Mouse (Mus musculus): Measurements from ENCODE around the gene Gng11.
A peak's percentile ranks its signal among the peaks of the same experiment; 100 is the strongest.

Gene Gng11

DNA sequence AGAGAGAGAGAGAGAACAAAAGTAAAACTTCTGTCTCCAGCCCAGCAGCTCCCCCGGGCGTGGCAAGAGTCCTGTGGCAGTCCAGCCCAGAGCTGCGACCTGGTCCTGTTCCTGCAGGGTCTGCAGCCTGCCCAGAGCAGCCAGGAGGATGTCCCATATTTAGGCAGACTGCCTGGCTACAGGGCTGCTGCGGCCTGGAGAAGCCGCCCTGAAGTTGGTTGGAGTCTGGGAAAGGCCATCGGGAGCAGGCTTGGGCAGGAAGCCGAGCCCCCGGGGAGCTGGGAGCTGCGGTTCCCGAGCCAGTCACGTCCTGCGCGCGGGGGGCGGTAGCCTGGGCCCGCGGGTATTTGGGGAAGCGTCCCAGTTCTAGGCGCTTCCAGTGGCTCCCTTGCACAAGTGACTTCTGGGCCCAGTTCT is at the start of gene Gng11:
Gene Gng11, plus strand, starts transcription at position 15 of the 417 bp plus-strand sequence.
- peak; percentile 65 for DNase-seq (ENCODE audit: low read depth, low spot score)

DNA sequence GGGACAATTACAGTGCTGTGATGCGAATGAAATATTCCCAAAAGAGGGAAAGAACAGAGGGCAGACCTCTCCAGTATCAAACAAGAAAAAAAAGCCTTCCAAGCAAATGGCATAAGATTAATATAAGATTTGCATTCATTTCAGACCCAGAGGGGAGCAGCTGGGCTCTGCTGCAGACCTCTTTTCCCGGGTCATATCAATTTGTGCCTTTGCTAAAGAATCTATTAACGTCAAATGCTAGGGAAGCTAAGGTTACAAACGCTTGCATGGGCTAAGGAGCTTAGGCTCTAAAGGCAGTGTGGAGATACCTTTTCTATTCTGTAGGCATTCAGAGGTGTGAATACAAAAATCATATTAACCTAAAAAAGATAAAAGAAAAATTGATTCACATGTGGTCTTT is 48.7 kb upstream of the Gng11 start:
- DNase-seq (ENCODE audit: low read depth, low spot score): no peak

DNA sequence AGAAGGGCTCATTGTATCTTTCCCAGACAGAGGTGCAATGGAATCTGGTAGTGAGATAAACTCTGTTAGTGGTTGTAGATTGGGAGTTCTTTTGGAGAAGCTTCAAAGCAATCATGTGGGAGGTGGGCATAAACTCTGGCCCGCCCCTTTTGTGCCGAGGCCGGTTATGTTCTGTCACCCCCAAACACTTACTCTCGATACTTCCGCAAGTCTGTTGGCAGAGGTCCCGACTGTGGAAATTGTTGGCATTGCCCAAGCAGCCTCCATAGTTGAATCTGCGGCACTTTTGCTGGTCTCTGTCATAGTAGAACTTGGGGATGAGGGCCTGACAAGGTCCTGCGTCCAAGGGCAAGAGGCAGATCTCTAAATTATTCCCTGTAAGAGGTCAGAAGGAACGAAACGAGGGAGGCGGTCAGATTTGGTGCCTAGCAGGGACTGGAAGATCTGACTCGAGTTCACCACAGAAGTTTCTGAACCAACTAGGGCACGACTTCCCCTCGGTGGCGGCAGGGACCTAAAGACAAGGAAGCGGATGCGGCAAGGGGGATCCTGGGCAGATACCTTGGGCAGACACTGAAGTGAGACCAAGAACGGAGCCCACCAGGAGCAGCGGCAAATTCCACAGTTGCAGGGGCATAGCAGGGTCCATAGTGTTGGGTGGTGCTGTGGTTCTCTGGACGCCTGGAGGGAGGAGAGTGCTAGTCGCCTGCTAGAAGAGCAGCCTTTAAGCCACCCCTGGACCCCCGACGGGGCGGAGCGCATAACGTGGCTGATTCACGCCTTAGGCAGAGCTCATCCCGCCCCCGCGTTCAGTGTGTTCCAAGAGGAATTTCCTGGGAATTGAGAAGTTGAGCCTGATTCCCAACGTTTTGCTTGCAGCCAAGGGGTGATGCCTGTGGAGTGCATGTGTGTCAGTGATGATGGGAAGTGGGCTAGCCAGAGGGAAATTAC is 35.8 kb upstream of the Gng11 start:
- DNase-seq (ENCODE audit: low read depth, low spot score): peak; percentile 48

DNA sequence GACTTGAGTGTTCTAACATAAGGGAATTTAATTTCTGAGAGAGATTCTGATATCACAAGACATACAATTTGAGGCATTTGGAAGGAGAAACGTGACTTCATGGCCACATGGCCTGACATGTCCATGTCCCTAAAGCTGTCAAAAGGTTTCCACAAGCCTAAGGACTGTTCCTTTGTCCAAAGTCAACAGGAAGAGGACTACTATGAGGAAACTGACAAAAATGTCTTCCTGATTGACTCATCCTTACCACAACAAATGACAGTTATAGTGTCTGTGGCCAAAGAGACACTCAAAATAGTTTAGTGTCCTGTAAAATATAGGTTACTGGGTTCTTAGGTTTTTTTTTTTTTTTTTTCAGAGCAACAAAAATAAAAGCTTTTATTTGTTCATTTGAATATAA is 30.0 kb upstream of the Gng11 start:
- no peak for DNase-seq (ENCODE audit: low read depth, low spot score)

DNA sequence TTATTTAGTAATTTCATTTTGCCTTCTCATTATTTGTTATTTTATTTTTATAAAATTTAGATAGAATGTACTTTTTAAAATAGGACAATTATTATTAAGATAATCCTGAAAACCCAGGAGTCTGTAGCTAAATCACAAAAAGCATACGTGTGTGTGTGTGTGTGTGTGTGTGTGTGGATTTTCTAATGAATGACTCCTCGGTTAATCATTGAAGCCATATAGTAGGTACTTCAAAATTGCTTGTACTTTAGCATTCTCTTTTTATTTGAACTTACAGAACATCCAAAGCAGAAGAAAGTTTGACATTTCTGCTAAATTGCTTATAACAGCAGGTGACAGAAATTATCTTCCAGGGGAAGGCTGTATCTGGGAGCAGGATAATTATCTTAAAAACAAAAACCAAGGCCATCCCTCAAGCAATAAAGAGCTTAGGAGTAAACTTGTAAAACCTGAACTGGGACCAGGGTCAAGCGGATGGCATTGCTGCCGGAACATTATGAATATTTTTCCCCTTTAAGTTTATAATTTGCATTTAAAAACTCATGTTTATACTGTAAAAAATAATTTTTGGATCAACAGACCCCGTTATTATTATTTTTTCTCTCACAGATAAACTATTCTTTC is 20.9 kb upstream of the Gng11 start:
- no peak for DNase-seq (ENCODE audit: low read depth, low spot score)

DNA sequence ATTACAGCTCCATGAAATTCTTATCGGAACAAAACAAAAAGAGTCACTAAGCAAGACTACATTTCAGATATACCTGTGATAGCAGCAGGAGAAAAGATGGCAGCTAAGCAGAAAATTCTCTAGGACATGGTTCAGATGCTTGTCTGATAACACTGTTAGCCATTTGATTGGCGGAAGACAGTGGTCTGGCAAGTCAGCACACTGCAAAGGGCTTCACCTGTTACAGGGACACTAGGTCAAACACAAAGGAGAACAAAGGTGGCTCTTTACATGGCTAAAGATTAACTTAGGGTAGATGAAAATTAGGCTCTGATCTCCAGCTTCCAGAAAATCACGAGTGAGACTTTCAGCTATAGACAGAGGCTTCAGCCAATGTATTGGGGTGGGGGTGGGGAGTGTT is 15.0 kb upstream of the Gng11 start, which contains the start of gene Tfpi2:
Gene Tfpi2, minus strand, starts transcription at position 170 of the 400 bp plus-strand sequence.
- no peak for DNase-seq (ENCODE audit: low read depth, low spot score)

DNA sequence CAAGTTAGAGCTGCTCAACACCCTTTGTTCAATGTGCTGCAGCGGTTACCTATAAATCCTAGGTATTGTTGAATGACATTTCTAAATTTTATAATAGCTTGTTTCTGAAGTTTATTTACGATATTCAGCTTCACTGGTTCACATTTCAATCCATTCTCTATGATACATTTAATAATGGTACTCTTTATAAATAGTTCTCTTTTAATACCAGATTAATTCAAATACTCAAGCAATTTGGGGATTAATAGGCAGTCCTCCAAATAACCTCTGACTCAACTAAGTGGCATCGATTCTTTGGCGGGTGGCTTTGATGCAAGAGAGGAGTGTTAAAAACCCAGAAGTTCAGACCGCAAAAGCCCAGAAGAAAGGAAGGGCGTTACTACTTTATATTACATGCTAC is 10.2 kb upstream of the Gng11 start, which contains the start of gene Gngt1:
Gene Gngt1, plus strand, starts transcription at position 301 of the 400 bp plus-strand sequence.
- DNase-seq (ENCODE audit: low read depth, low spot score): no peak

DNA sequence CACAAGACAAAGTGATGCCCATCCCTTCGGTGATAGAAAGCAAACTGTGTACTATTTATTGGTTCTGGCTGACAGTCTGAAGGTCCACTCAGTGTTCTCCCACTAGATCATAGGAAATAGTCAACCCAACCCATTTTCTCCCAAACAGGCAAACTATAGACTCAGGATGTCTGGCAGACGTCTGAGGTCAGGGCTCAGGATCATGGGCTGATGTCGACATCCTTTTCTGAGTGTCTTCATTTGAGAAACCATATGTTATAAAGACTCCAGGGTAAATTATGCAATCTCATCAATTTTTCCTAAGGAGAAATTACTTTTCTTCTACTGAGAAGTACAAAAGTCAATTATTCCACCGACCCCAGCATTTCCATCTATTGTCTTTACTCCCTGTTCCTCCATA is 5.6 kb upstream of the Gng11 start:
- no peak for DNase-seq (ENCODE audit: low read depth, low spot score)

DNA sequence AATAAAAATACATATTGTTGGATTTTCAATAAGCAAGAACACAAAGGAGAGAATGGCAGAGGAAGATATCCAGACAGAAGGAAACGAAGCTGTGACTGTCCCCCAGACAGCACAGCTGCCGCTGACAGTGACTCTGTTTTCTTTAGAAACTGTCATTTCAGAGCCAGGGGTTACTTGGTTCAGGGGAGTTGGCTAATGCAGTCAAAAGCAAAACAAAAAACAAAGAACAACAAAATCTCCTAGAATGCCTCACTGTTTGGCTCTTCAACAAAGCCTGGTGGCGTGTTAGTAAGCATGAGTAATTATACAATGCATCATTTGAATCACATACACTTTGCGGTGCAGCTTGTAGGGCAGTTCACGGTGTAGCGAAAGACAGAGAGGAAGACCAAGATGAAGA is 4.4 kb upstream of the Gng11 start:
- DNase-seq (ENCODE audit: low read depth, low spot score): no peak

DNA sequence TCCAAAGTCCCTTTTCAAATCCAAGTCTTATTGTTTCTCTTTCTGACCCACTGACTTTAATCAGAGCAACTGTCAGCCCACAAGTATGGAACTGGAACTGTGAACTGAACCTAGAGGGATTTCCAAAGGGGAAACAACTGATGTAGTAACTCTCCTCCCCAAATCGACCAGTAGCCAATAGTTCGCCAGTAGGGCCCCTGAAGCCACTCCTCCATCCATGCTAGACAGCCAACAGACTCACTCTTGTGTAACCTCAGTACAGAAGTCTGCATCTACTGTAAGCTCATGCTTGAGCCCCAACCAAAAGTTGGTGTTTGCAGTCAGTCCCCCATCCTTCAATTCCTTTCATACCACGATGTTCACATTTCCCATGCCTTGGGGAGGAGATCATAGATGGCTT is 3.0 kb upstream of the Gng11 start:
- DNase-seq (ENCODE audit: low read depth, low spot score): no peak

DNA sequence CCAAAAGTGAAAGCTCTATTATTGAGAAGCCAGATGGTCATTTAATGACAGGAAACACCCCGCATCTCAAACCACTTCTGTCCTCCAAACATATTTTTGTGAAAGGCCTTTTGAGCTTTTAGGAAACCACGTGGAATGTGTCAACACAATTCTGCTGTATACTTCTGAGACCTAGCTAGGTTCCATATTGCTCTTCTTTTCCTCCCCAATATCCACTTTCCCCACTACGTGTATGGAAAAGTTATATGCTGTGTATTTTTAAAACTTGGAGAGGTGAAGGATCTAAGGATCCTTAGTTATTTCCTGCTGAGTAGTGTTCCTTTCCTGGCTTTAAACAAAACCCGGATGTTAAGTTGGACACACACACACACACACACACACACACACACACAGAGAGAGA is 259 bp upstream of the Gng11 start:
- no peak for DNase-seq (ENCODE audit: low read depth, low spot score)

DNA sequence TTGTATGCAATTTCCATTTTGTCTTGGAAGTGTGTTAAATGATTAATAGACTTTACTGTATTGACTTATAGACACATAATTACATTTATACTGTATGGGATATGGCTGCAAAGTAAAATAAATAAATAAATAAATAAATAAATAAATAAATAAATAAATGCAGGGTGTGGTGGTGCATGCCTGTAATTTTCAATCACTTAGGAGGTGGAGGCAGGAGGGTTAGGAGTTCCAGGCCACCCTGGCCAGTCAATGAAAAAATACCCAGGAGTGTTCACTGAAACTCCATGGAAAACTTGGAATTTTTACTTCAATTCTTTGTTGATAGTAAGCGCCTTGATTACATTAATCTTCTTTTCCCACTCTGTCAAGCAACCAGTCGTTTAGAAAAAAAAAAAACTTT is 1.1 kb downstream of the Gng11 start:
- no peak for DNase-seq (ENCODE audit: low read depth, low spot score)

DNA sequence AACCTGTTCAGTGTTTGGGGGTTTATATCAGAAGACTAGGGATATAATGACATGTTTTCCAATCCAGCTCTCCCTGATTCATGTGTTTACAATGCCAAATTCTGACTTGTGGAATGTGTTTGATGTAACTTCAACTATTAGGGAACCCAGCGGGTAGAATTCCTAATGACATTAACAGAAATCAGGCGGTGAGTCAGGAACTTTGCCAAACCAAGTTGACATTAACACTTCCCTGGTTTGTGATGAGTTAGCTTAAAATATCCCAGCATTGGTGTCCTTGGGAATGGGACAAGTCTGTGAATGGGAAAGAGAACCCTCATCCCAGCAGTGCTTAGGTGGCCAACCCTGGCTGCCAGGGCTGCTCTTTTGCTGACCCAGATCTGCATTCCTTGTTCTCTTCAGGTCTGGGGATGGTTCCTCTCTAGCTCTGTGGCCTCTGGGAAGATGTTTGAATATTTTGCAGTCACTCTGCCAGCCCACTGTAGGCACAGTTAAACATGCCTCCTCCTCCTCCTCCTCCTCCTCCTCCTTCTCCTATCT is 4.9 kb downstream of the Gng11 start:
- no peak for DNase-seq (ENCODE audit: low read depth, low spot score)

DNA sequence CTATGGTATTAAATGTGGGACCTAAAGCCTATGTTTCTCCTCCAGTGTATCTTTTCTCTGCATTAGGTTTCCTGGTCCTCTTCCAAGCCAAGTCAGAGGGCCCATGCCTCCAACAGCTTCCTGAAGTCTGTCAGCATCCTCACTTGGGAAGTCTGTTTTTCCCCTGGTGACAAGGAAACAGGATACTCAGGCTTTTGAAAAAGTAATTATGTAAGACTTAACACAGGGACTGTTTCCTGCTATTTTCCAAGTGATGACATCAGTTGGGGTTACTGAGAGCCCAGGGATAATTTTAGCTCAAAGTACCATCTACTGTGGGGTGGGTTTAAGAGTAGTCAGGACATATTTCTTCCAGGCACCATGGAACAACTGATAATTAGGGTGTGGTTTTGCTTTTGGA is 5.8 kb downstream of the Gng11 start:
- no peak for DNase-seq (ENCODE audit: low read depth, low spot score)

DNA sequence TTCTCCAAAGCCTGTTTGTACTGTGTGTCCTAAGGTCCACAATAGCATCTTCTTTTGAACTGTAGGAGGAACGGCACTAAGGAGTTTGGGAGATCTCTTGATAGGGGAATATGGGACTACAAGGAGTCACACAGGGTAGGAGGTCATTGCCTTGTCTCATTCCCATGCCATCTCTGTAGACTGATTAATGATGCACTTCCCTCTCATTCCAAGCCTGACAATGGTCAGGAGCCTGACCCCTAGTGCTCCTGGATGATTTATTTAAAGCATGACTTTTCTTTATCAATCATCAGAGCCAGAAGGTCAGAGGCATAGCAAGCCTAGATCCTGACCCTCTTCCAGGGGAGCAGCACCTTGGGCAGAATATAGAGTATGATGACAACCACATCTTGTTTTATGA is 18.9 kb downstream of the Gng11 start:
- DNase-seq (ENCODE audit: low read depth, low spot score): no peak

DNA sequence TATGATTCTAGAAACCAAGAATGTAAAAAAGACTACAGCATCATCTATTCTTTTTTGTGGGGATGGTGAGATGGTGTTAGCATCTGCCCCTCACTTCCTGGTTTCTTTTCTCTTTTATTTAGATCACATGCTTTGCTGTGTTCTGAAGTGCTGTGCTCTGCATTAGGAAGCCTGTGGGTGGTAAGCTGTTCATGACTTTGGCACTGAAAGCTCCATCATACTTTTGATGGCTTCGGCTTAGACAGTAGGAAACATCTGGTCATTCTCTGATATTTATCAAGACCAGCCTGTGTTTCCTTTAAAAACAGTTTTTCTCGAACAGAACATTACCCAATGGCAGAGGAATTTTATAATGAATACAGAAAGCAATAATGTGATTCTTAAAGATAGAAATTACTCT is 22.7 kb downstream of the Gng11 start:
- no peak for DNase-seq (ENCODE audit: low read depth, low spot score)

DNA sequence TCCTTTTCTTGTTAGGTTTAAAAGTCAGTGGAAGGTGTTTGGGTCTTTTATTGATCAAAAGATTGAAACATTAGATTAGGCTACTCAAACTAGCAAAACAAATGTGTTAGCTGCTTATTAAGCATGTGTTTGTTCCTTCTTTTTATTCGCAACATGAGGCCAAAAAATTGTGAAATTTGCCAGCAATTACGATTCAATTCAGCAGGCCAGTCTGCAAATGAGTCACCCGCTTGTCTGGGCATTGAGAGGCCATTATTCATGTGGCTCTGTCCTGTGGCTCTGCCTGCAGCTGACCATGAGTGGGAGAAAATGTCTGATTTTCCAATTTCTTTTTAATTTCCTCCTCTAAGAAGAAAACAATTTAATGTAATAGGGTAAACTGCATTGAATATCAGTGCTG is 27.3 kb downstream of the Gng11 start:
- DNase-seq (ENCODE audit: low read depth, low spot score): no peak

DNA sequence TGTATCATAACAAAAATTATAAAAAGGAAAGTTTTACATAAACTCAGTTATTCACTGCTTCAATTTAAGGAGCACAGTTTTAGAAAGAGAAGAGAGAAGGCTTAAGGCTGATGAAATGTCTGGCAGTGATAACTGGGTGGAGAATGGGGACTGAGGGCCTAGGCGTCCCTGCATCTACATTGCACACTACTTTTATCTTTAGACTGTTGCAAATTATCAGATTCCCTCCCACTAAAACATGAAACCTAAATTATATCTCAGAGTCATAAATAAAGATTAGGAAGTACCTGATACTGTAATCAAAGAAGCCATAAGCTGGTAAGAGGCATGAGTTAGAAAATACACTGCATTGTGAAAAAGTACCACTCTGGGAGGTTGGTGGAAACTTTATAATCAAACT is 38.1 kb downstream of the Gng11 start:
- DNase-seq (ENCODE audit: low read depth, low spot score): no peak

DNA sequence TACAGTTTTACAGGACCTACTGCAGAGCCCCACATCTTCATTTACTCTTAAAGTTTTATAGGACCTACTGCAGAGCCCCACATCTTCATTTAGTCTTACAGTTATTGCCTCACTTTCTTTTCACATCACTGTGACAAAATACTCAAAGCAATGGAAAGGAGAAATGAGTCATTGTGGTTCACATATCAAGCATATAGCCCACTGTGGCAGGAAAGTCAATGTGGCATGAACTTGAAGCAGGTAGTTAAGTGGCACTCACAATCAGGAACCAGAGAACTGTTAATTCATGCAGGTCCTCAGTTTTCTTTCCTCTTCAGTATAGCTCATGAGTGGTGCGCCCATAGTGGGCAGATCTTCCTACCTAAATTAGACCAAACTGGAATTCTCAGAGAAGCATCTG is 43.5 kb downstream of the Gng11 start:
- no peak for DNase-seq (ENCODE audit: low read depth, low spot score)

DNA sequence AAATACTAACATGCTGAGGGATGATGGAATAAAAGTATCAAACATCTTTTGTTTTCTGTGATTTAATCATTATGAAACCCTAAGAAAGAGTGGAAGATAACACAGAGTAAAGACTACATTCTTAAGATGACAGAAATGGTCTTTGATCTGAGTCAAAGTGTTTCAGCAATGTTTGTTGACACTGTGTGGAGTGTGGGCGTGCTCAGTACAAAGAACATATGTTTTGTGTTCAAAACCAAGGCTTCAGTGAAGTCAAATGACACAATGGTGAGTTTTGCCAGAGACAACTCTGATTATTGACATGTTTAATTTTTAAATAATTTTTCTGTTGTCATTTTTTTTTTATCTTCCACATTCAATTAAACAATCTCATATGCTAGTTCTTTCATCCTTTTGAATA is 49.1 kb downstream of the Gng11 start:
- no peak for DNase-seq (ENCODE audit: low read depth, low spot score)

DNA sequence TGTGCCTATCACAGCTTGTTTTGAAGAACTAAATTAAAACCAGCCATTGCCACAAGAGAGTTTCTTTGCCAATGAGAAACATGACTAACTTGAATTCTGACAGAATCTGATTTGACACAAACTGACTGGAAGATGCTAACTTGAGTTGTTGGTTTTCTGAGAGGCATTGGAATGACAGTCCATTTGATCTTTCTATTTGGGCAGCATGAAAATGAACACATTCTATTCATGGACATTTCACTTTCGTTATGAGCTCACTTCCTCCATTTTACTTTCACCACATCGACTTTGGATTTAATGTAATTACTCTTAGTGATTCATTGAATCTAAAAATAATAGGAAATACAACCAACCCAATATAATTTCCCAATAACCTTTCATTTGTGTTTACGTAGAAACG is 50.7 kb downstream of the Gng11 start:
- DNase-seq (ENCODE audit: low read depth, low spot score): no peak
